In the genomic region with DNA sequence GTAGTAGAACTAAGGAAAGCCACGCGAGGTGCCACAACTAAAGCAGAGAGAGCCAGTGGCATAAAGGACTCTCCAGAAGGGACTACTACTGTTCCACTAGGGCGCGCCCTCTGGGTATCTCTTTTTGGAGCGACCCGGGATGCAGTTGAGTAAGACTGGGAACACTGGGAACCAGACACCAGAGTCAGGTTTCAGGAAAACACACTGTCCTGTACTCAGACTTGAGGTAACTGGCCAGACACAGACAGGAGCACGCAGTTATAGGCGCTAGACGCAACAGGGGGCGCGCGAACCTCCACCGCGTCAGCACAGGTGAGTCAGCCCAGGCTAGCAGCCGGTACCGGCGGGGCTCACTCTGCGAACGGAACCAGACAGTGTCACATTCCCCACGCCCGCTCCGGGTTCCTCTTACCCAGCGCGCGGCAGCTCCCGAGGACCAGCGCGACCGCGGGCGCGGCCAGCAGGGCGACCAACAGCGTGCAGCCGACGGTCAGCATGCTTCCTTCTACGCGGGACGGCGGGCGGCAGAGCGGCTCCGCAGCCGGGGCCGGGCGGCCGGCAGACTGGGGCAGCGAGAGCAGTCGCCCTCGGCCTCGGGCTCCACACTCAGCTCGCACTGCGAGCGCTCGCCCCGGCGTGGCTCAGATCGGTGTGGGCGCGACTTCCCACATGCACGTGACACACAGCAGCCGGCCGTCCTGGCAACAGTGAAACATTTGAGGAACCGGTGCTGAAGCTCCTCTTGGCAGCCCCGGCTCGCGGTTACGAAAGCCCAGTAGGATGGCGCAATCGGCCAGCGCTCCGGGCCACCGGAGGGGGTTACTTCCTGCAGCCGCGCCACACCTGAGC, we compare ENCODE assay signal across 8 mouse cellular contexts. TPM values are rescaled to one million over a fixed set of nuclear protein-coding genes. Genes with fewer than 3 reads are reported as not detected.
DNase-seq lines count a peak whose midpoint lies in the region; ATAC-seq and TF ChIP-seq lines count a peak whose summit lies in the region.

Gene Il6ra (minus strand): TSS at position 654 of the 849 bp plus-strand sequence.

- H3K4me2 ChIP-seq in hindbrain, embryonic 15.5 days = peak within 1 kb of the TSS; percentile 91

- no peak within 1 kb of the TSS; the same call in 1 of the 2 replicates for H3K27ac ChIP-seq in hindbrain, embryonic 15.5 days (replicated peaks)

- TF ChIP-seq CTCF in Patski (IDR thresholded peaks at IDR 0.05) = no peak

- H3K36me3 ChIP-seq in hindbrain, embryonic 15.5 days = no peaks in the 10 kb centered on the region

- DNase-seq in Patski (ENCODE audit: low read depth, low spot score) = peak; percentile 75
- peak; percentile 75 to 76 for DNase-seq in cerebellum, postnatal 14 days
- DNase-seq in gastrocnemius, adult 18-20 months (ENCODE audit: low spot score) = peak; percentile 95
- peak; percentile 45 for DNase-seq in left cerebral cortex, adult 11 months (ENCODE audit: low spot score)
- DNase-seq in lung, postnatal 36 days = peak; percentile 96
- DNase-seq in retina, embryonic 14.5 days (ENCODE audit: low spot score) = peak; percentile 72
- peak; percentile 57 to 63 for DNase-seq in thymus, postnatal 36 days

- H3K4me3 ChIP-seq in hindbrain, embryonic 15.5 days = peak within 1 kb of the TSS; percentile 48

- CTCF ChIA-PET in Patski (lab: Charles Lee) = interaction anchor here (1.0 to 1.1 kb wide), 5 partner anchors 10 to 128 kb away, joined by 3 read pairs; no protein-coding TSS in a partner anchor

- POLR2A ChIA-PET in Patski (lab: Charles Lee) = interaction anchor here (0.6 to 1.3 kb wide), 2 partner anchors 49 to 128 kb away, joined by 3 read pairs; no protein-coding TSS in a partner anchor

- peaks cover 13% of the 10 kb centered on the region; the same call in 1 of the 2 replicates for H3K4me1 ChIP-seq in hindbrain, embryonic 15.5 days (replicated peaks)

- in situ Hi-C loops in Patski (cut with MboI; ENCODE audit: low pct_unique_long_range_greater_than_20kb) = loop anchor here (5.0 kb wide), 1 partner anchor 50 kb away; no protein-coding TSS in a partner anchor

- H3K9ac ChIP-seq in hindbrain, embryonic 15.5 days = peak within 1 kb of the TSS; percentile 36

- WGBS in hindbrain, embryonic 15.5 days = 1% methylated on average over 75 of the region's 75 CpGs

- no peaks in the 10 kb centered on the region for H3K27me3 ChIP-seq in Patski
- H3K27me3 ChIP-seq in hindbrain, embryonic 15.5 days = peaks cover 23% of the 10 kb centered on the region

- no peaks in the 10 kb centered on the region for H3K9me3 ChIP-seq in hindbrain, embryonic 15.5 days

- peak; percentile 83 for ATAC-seq in Patski
- ATAC-seq in hindbrain, embryonic 15.5 days (ENCODE audit: low FRiP score, low read depth) = peak; percentile 85

RNA-seq across cellular contexts. Expression of gene Il6ra, which starts in this region (rescaled TPM):
- 2.6 TPM for polyA plus RNA-seq in Patski (2021)
- 1 to 10 TPM; 3.1 to 7.2 TPM for total RNA-seq in gastrocnemius, adult 18-20 months (2021)
- 1.3 and 1.4 TPM in 2 replicates for polyA plus RNA-seq in hindbrain, embryonic 15.5 days (2015; fragmentation: Nextera tagmentation; extraction: Ambion mirVana)

Comparison
In these comparisons a context has a peak if more than half of its experiments do, and no peak if none do; other contexts are left out.
1. DNase-seq: peak in every context shown above with its lines; median percentile 96 in lung, postnatal 36 days; 95 in gastrocnemius, adult 18-20 months; 76 in cerebellum, postnatal 14 days; 75 in Patski; 72 in retina, embryonic 14.5 days; 60 in thymus, postnatal 36 days; 45 in left cerebral cortex, adult 11 months.